Mouse (Mus musculus) layer of hippocampus, postnatal 25 days (tissue): Measurements from ENCODE around the gene Dglucy. TPM values are rescaled to one million over a fixed set of nuclear protein-coding genes. Genes with fewer than 3 reads are reported as not detected.

Experiments
- DNase-seq, 2 experiments: peaks; one replicate each; pipeline ENCODE4 v3.0.0; 2022; ENCODE audit warnings: mixed read lengths in 2 of 2, low spot score in 1 of 2; ENCODE audit errors: extremely low spot score in 1 of 2
- total RNA-seq, 2 experiments: library from RNA; stranded (reverse); gene quantifications; 2 replicates each; pipeline ENCODE4 v1.2.3; 2021

Dglucy gene
- total RNA-seq, 2 experiments from 2014 or later, result 6.4 to 7.4 TPM

- no peak for DNase-seq
Measured at GRCm38 (mm10) chr12:100908298-100909034, 129.6 kb downstream of the Dglucy start.

- DNase-seq, result no peak
Measured at GRCm38 (mm10) chr12:100909765-100910164, 130.9 kb downstream of the Dglucy start.

GRCm38 (mm10) chr12:100910731-100911130 is 131.9 kb downstream of the Dglucy start:
- no peak for DNase-seq

- no peak for DNase-seq
Measured at GRCm38 (mm10) chr12:100924646-100925339, 145.9 kb downstream of the Dglucy start.

GRCm38 (mm10) chr12:100925644-100926619 is 147.1 kb downstream of the Dglucy start:
- peak in 1 of 2 experiments; percentile 74 for DNase-seq

- DNase-seq, result no peak
Measured at GRCm38 (mm10) chr12:100928286-100928685, 149.4 kb downstream of the Dglucy start.

- DNase-seq, result no peak
Measured at GRCm38 (mm10) chr12:100931653-100932052, 152.8 kb downstream of the Dglucy start.

- DNase-seq, result no peak
Measured at GRCm38 (mm10) chr12:100934796-100935195, 155.9 kb downstream of the Dglucy start.

- DNase-seq, result peak; percentile 82 to 91
Measured at GRCm38 (mm10) chr12:100936116-100936515, 157.3 kb downstream of the Dglucy start.

GRCm38 (mm10) chr12:100936737-100937136 is 157.9 kb downstream of the Dglucy start:
- DNase-seq, result no peak

GRCm38 (mm10) chr12:100937441-100938360 is 158.8 kb downstream of the Dglucy start:
- no peak for DNase-seq

GRCm38 (mm10) chr12:100941361-100941760 is 162.5 kb downstream of the Dglucy start:
- DNase-seq, result no peak

GRCm38 (mm10) chr12:100943146-100943545 is 164.3 kb downstream of the Dglucy start:
- no peak for DNase-seq

- no peak for DNase-seq
Measured at GRCm38 (mm10) chr12:100944921-100945336, 166.1 kb downstream of the Dglucy start.

- DNase-seq, result no peak
Measured at GRCm38 (mm10) chr12:100945501-100945900, 166.6 kb downstream of the Dglucy start.

- no peak for DNase-seq
Measured at GRCm38 (mm10) chr12:100945948-100946347, 167.1 kb downstream of the Dglucy start.
